Mouse (Mus musculus): ENCODE data around the gene Hoxc10. TPM values are rescaled to one million over a fixed set of nuclear protein-coding genes. Genes with fewer than 3 reads are reported as not detected.
A peak's percentile ranks its signal among the peaks of the same experiment; 100 is the strongest.

Hoxc10 gene
- polyA plus RNA-seq, 1 experiment from 2014 or later = not detected

DNA sequence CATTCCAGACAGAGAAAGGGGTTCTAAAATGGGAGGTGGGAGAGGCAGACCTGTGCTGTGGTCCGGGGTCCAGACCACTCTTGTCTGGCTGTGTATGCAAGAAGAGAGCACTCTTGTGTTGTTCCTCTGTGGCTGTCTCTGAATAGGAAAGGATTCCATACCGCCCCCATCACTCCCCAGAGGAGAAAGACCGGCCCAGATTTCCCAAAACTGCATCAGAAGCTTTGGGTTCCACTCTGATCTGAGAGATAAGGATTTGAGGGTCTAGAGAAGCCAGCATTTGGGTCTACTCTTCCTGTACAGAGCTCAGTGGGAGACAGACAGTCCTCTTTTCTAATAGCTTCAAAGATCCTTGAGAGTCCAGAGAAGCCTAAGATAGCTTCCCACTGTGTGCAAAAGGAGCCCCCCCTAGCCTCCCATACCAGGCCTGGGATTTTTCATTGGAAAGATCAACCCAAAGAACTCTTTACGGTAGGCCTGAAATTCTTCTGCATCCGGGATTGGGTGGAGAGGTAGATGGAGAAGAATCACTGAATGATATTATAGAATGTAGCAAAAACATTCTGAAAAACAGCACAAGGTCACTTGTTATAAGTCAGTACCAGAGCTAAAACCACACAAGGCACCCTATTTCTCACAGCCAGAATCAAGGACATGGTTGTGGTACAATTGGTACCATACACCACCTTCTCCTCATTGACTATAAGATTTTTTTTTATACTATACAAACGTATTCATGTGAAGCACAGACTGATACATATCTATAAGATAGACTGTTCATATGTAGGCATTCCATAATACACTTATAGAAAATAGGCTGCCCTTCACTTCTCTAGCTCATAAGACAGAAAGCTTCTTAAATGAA lies 43.7 kb upstream of the Hoxc10 start:
- Histone ChIP-seq H3K27me3 (ENCODE audit: control insufficient read depth, insufficient read depth, low read length) (peaks cover 96% of the 10 kb centered on the region), H3K4me2 (replicated peaks; ENCODE audit: low read depth, low read length) (no peak overlapping the region), H3K4me3 (ENCODE audit: low read depth, low read length) (no peak overlapping the region), H3K9ac (ENCODE audit: low read depth, low read length) (no peak overlapping the region), H3K4me1 (replicated peaks; ENCODE audit: control insufficient read depth, insufficient read depth, low read length) (0 out of 2 replicates have a peak, but pooled peaks cover 2% of the 10 kb centered on the region), H3K36me3 (ENCODE audit: control insufficient read depth, insufficient read depth, low read length) (no peaks in the 10 kb centered on the region), H3K27ac (ENCODE audit: low read depth, low read length) (no peak overlapping the region), H3K9me3 (ENCODE audit: control insufficient read depth, low read length) (no peaks in the 10 kb centered on the region)
- DNase-seq (ENCODE audit: low spot score) (peak; percentile 43), ATAC-seq (ENCODE audit: low FRiP score) (no peak)
- 14% methylated on average over 6 of the region's 6 CpGs for WGBS

GRCm38 (mm10) chr15:102927032-102927645 lies 39.5 kb upstream of the Hoxc10 start:
- Histone ChIP-seq H3K27me3 (ENCODE audit: control insufficient read depth, insufficient read depth, low read length) (peaks cover 97% of the 10 kb centered on the region), H3K4me2 (replicated peaks; ENCODE audit: low read depth, low read length) (no peak overlapping the region), H3K9ac (ENCODE audit: low read depth, low read length) (no peak overlapping the region), H3K36me3 (ENCODE audit: control insufficient read depth, insufficient read depth, low read length) (no peaks in the 10 kb centered on the region), H3K4me1 (replicated peaks; ENCODE audit: control insufficient read depth, insufficient read depth, low read length) (no peaks in the 10 kb centered on the region), H3K27ac (ENCODE audit: low read depth, low read length) (no peak overlapping the region), H3K9me3 (ENCODE audit: control insufficient read depth, low read length) (no peaks in the 10 kb centered on the region), H3K4me3 (ENCODE audit: low read depth, low read length) (no peak overlapping the region)
- no peak for ATAC-seq (ENCODE audit: low FRiP score)
- 1% methylated on average over 40 of the region's 40 CpGs for WGBS
- DNase-seq (ENCODE audit: low spot score) = no peak

DNA sequence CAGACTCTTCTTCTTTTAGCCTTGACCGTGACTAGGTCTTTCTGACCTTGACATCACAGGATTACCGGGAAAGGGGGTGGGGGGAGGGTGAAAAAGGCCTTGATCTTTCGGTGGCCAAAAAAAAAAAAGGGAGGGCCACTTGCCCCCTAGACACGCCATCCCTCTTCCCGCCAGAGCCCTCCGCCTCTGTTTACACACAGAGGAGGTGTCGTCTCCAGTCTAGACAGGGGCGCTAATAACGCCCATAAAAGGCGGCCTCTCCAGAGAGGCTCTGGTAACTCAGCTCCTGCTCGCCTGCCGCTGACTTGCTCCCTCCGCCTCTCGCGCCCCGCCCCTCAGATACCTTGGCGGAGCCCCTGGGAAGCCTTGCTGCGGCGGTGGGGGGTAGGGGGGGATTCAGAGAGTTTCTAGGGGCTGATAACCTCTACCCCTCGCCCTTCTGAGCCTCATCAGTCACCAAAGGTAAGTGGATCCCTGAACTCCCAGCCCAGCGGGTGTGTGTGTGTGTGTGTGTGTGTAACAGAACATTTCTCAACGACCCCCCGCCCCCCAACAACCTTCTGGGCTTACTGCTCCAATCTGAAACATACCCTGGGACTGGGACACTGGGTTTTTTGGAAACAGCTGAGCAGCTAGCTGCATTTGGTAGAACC lies 34.8 kb upstream of the Hoxc10 start:
- ATAC-seq (ENCODE audit: low FRiP score) (no peak), DNase-seq (ENCODE audit: low spot score) (no peak)
- Histone ChIP-seq H3K36me3 (ENCODE audit: control insufficient read depth, insufficient read depth, low read length) (no peaks in the 10 kb centered on the region), H3K9me3 (ENCODE audit: control insufficient read depth, low read length) (no peaks in the 10 kb centered on the region), H3K9ac (ENCODE audit: low read depth, low read length) (no peak overlapping the region), H3K4me1 (replicated peaks; ENCODE audit: control insufficient read depth, insufficient read depth, low read length) (no peaks in the 10 kb centered on the region), H3K27me3 (ENCODE audit: control insufficient read depth, insufficient read depth, low read length) (peaks cover 100% of the 10 kb centered on the region), H3K4me3 (ENCODE audit: low read depth, low read length) (no peak overlapping the region), H3K4me2 (replicated peaks; ENCODE audit: low read depth, low read length) (no peak overlapping the region), H3K27ac (ENCODE audit: low read depth, low read length) (no peak overlapping the region)
- WGBS = under 1% methylated on average over 23 of the region's 23 CpGs

DNA sequence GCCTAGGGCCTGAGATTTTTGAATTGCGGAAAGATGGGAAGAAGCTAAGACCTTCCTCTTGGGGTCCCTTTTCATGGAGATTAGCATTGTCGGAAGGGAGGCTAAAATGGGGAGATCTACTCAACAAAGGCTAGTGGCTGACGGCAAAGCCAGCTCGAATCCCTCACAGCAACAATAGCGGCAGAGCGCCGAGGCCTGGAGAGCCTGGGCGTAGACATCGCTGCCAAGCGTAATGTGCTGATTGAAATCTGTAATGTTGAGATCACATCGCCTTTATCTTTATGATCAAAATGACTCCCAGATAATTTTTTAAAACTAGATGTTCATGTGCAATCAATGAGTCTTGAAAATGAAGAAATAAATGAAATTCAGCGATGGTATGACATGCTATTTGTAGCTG lies 32.2 kb upstream of the Hoxc10 start:
- no peak for DNase-seq (ENCODE audit: low spot score)
- WGBS = 1% methylated on average over 12 of the region's 12 CpGs
- Histone ChIP-seq H3K4me3 (ENCODE audit: low read depth, low read length) (no peak overlapping the region), H3K27me3 (ENCODE audit: control insufficient read depth, insufficient read depth, low read length) (peaks cover 100% of the 10 kb centered on the region), H3K9ac (ENCODE audit: low read depth, low read length) (no peak overlapping the region), H3K4me1 (replicated peaks; ENCODE audit: control insufficient read depth, insufficient read depth, low read length) (no peaks in the 10 kb centered on the region; the same call in 1 of the 2 replicates), H3K4me2 (replicated peaks; ENCODE audit: low read depth, low read length) (no peak overlapping the region), H3K36me3 (ENCODE audit: control insufficient read depth, insufficient read depth, low read length) (no peaks in the 10 kb centered on the region), H3K27ac (ENCODE audit: low read depth, low read length) (no peak overlapping the region), H3K9me3 (ENCODE audit: control insufficient read depth, low read length) (no peaks in the 10 kb centered on the region)
- no peak for ATAC-seq (ENCODE audit: low FRiP score)

DNA sequence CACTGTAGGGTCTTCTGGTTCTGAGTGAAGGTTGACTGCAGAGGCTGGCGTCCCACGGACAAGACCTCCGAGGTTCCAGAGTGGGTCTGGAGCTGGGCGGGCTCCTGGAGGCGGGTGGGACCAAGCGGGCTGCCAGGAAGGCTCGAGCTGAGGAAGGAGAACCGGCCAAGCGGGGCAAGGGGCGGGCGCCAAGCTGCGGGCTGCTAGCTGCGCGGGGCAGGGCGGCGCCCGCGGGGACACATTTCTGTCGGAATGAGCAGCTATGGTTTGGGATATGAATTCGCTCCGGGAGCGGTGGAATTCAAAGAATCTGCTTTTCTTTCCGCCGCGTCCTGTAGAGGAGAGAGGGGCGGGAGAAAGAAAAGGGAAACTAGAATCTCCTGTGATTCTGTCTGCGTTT lies 31.7 kb upstream of the Hoxc10 start:
- WGBS = under 1% methylated on average over 26 of the region's 27 CpGs
- peak; percentile 59 for DNase-seq (ENCODE audit: low spot score)

DNA sequence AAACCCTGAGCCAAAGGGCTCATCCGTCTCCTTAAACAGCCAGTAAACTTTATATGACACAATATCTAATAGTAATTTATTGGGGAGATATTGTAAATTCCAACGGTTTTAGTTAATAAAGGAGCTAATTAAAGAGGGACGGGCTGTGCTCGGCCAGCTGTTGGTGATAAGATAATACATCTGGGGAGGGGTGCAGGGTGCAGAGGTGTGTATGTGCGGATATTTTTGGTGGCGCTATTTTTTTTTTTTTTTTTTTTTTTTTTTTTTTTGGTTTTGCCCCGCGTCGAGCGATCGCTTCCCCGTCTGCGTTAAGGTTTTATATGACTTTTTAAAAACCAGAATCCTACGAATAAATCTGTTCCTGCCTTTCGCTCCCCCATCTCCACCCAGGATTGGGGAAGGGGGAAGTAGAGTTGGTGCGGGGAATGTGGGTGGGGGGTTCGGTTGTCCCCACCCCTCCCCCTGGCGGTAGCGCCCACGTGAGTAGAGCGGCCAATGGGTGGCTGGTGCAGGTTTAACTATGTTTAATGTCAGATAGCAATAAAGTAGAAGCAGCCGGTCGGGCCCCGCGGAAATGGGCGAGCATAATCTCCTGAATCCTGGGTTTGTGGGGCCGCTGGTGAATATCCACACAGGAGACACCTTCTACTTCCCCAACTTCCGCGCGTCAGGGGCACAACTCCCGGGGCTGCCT lies 30.2 kb upstream of the Hoxc10 start, which contains the start of gene Hoxc12:
Gene Hoxc12 (plus strand): TSS at position 479 of the 694 bp plus-strand sequence.
- ATAC-seq (ENCODE audit: low FRiP score) (no peak), DNase-seq (ENCODE audit: low spot score) (no peak)
- WGBS = 2% methylated on average over 31 of the region's 31 CpGs
- no peak within 1 kb of the TSS for H3K9ac ChIP-seq (ENCODE audit: low read depth, low read length)
- H3K27me3 ChIP-seq (ENCODE audit: control insufficient read depth, insufficient read depth, low read length) = peaks cover 100% of the 10 kb centered on the region
- H3K36me3 ChIP-seq (ENCODE audit: control insufficient read depth, insufficient read depth, low read length) = no peaks in the 10 kb centered on the region
- H3K4me2 ChIP-seq (replicated peaks; ENCODE audit: low read depth, low read length) = no peak within 1 kb of the TSS
- no peak within 1 kb of the TSS for H3K27ac ChIP-seq (ENCODE audit: low read depth, low read length)
- no peaks in the 10 kb centered on the region; the same call in 1 of the 2 replicates for H3K4me1 ChIP-seq (replicated peaks; ENCODE audit: control insufficient read depth, insufficient read depth, low read length)
- H3K9me3 ChIP-seq (ENCODE audit: control insufficient read depth, low read length) = no peaks in the 10 kb centered on the region
- no peak within 1 kb of the TSS for H3K4me3 ChIP-seq (ENCODE audit: low read depth, low read length)

More for the DNA sequence above, 31.7 kb upstream of the Hoxc10 start:
- no peak for ATAC-seq (ENCODE audit: low FRiP score)
- Histone ChIP-seq H3K27me3 (ENCODE audit: control insufficient read depth, insufficient read depth, low read length) (peaks cover 100% of the 10 kb centered on the region), H3K4me2 (replicated peaks; ENCODE audit: low read depth, low read length) (no peak overlapping the region), H3K9me3 (ENCODE audit: control insufficient read depth, low read length) (no peaks in the 10 kb centered on the region), H3K36me3 (ENCODE audit: control insufficient read depth, insufficient read depth, low read length) (no peaks in the 10 kb centered on the region), H3K4me3 (ENCODE audit: low read depth, low read length) (no peak overlapping the region), H3K27ac (ENCODE audit: low read depth, low read length) (no peak overlapping the region), H3K4me1 (replicated peaks; ENCODE audit: control insufficient read depth, insufficient read depth, low read length) (no peaks in the 10 kb centered on the region; the same call in 1 of the 2 replicates), H3K9ac (ENCODE audit: low read depth, low read length) (no peak overlapping the region)

DNA sequence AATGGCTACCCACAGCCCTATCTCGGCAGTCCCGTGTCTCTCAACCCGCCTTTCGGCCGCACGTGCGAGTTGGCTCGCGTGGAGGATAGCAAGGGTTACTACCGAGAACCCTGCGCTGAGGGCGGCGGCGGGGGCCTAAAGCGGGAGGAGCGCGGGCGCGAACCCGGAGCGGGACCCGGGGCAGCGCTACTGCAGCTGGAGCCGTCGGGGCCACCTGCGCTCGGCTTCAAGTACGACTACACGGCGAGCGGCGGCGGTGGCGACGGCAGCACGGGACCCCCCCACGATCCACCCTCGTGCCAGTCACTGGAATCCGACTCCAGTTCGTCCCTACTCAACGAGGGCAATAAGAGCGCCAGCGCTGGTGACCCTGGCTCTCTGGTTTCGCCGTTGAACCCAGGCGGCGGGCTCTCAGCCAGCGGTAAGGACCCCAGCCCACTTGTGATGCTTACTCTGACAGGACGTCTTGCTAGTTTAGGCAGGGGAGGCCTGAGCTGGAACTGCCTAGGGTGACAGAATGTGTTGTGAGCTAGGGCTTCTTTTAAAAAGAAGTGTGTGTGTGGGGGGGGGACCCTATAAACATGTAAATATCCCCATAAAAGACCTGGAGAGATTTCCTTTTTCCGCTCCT lies 29.4 kb upstream of the Hoxc10 start:
- Histone ChIP-seq H3K9me3 (ENCODE audit: control insufficient read depth, low read length) (no peaks in the 10 kb centered on the region), H3K4me3 (ENCODE audit: low read depth, low read length) (no peak overlapping the region), H3K27me3 (ENCODE audit: control insufficient read depth, insufficient read depth, low read length) (peaks cover 100% of the 10 kb centered on the region), H3K27ac (ENCODE audit: low read depth, low read length) (no peak overlapping the region), H3K36me3 (ENCODE audit: control insufficient read depth, insufficient read depth, low read length) (no peaks in the 10 kb centered on the region), H3K4me2 (replicated peaks; ENCODE audit: low read depth, low read length) (no peak overlapping the region), H3K9ac (ENCODE audit: low read depth, low read length) (no peak overlapping the region), H3K4me1 (replicated peaks; ENCODE audit: control insufficient read depth, insufficient read depth, low read length) (no peaks in the 10 kb centered on the region; the same call in 1 of the 2 replicates)
- ATAC-seq (ENCODE audit: low FRiP score) (no peak), DNase-seq (ENCODE audit: low spot score) (no peak)
- under 1% methylated on average over 50 of the region's 50 CpGs for WGBS
